Mouse (Mus musculus) embryonic facial prominence, embryonic 11.5 days (tissue): ENCODE results near the gene A430005L14Rik. TPM values are rescaled to one million over a fixed set of nuclear protein-coding genes. Genes with fewer than 3 reads are reported as not detected.
A peak's percentile ranks its signal among the peaks of the same experiment; 100 is the strongest.

Experiments used
- ATAC-seq: fragments of 200-750 bp; cut with Nextera tagmentation; replicated peaks from 2 replicates; pipeline ENCODE4 v1.8.0; 2017; ENCODE audit warnings: low read depth; ENCODE audit not compliant: insufficient number of reproducible peaks, low FRiP score, low TSS enrichment
- DNase-seq: peaks from one replicate; pipeline ENCODE4 v3.0.0-alpha.2; 2015; ENCODE audit warnings: low spot score
- H3K27ac ChIP-seq: fragments of 300-500 bp; sonication (generic); replicated peaks from 2 replicates; pipeline ENCODE4 v1.5.1; 2014; ENCODE audit warnings: mild to moderate bottlenecking, low read depth, low read length, control low read depth
- H3K27me3 ChIP-seq: fragments of 300-500 bp; sonication (generic); 2 replicates; pipeline ENCODE4 v1.6.1; 2014; ENCODE audit warnings: mild to moderate bottlenecking, low read length, moderate library complexity, mixed read lengths; ENCODE audit not compliant: control insufficient read depth, insufficient read depth
- H3K36me3 ChIP-seq: fragments of 300-500 bp; sonication (generic); replicated peaks from 2 replicates; pipeline ENCODE4 v1.6.1; 2014; ENCODE audit warnings: low read depth, mild to moderate bottlenecking, low read length, moderate library complexity, mixed read lengths; ENCODE audit not compliant: control insufficient read depth, insufficient read depth
- H3K4me1 ChIP-seq: fragments of 300-500 bp; sonication (generic); 2 replicates; pipeline ENCODE4 v1.6.1; 2014; ENCODE audit warnings: low read length, mixed read lengths; ENCODE audit not compliant: control insufficient read depth, insufficient read depth
- H3K4me2 ChIP-seq: fragments of 300-500 bp; sonication (generic); 2 replicates; pipeline ENCODE4 v1.6.1; 2014; ENCODE audit warnings: low read depth, mild to moderate bottlenecking, control low read depth, low read length, moderate library complexity
- H3K4me3 ChIP-seq: fragments of 300-500 bp; sonication (generic); 2 replicates; pipeline ENCODE4 v1.5.1; 2014; ENCODE audit warnings: low read depth, low read length, control low read depth
- H3K9ac ChIP-seq: fragments of 300-500 bp; sonication (generic); replicated peaks from 2 replicates; pipeline ENCODE4 v1.6.1; 2014; ENCODE audit warnings: mild to moderate bottlenecking, control low read depth, low read length
- H3K9me3 ChIP-seq: fragments of 300-500 bp; sonication (generic); replicated peaks from 2 replicates; pipeline ENCODE4 v1.6.1; 2016; ENCODE audit warnings: mild to moderate bottlenecking, low read length, inconsistent platforms, mixed read lengths; ENCODE audit not compliant: control insufficient read depth
- WGBS: fragments of 180-500 bp; shearing (Covaris S2); extraction: QIAGEN DNeasy Blood & Tissue Kit; methylation state at CpG from one replicate; pipeline ENCODE4 v1.1.7; 2014; 5-methylcytosine and 5-hydroxymethylcytosine counted together
- polyA plus RNA-seq: library from polyadenylated mRNA; unstranded; fragments of >200 nt; fragmentation: Nextera tagmentation; extraction: Ambion mirVana; gene quantifications from 2 replicates; pipeline ENCODE4 v1.2.1, GENCODE M21; 2014

Gene A430005L14Rik
- polyA plus RNA-seq, 1 experiment from 2014 or later = 107 TPM

GRCm38 (mm10) chr4:154007759-154008158 is 50.7 kb downstream of the A430005L14Rik start:
- H3K4me1 ChIP-seq = no peaks in the 10 kb centered on the region
- ATAC-seq = no peak
- H3K9ac ChIP-seq = no peak overlapping the region
- H3K36me3 ChIP-seq = no peaks in the 10 kb centered on the region
- 84% methylated on average over 4 of the region's 4 CpGs for WGBS
- H3K4me3 ChIP-seq = no peak overlapping the region
- no peak for DNase-seq
- H3K27me3 ChIP-seq = no peaks in the 10 kb centered on the region
- no peak overlapping the region for H3K4me2 ChIP-seq
- H3K27ac ChIP-seq = no peak overlapping the region
- no peaks in the 10 kb centered on the region for H3K9me3 ChIP-seq

- H3K4me1 ChIP-seq = no peaks in the 10 kb centered on the region; the same call in 1 of the 2 replicates
- H3K9ac ChIP-seq = peak overlapping the region; percentile 95
- 26% methylated on average over 13 of the region's 13 CpGs for WGBS
- H3K9me3 ChIP-seq = no peaks in the 10 kb centered on the region
- peak overlapping the region; percentile 100 for H3K4me3 ChIP-seq
- no peaks in the 10 kb centered on the region for H3K36me3 ChIP-seq
- H3K27me3 ChIP-seq = no peaks in the 10 kb centered on the region
- ATAC-seq (peak; percentile 63), DNase-seq (no peak)
- H3K27ac ChIP-seq = no peak overlapping the region
- H3K4me2 ChIP-seq = peak overlapping the region; percentile 92
Observed at GRCm38 (mm10) chr4:154010907-154011645, 54.0 kb downstream of the A430005L14Rik start.

Other genes starting within 250 kb of the A430005L14Rik start
- gene Dffb, start 17.9 kb downstream of the A430005L14Rik start, polyA plus RNA-seq = 10.4 and 12.8 TPM in 2 replicates
- 13.6 and 16.0 TPM in 2 replicates for gene Cep104, start 18.0 kb downstream of the A430005L14Rik start, polyA plus RNA-seq
- gene Lrrc47, start 54.5 kb downstream of the A430005L14Rik start, polyA plus RNA-seq = 11.9 TPM in 2 replicates
- gene Smim1, start 69.0 kb downstream of the A430005L14Rik start, polyA plus RNA-seq = 9.4 and 9.7 TPM in 2 replicates
- not detected in 2 replicates for gene Ccdc27, start 85.4 kb downstream of the A430005L14Rik start, polyA plus RNA-seq
- 0.84 and 1.1 TPM in 2 replicates for gene Trp73, start 183.0 kb downstream of the A430005L14Rik start, polyA plus RNA-seq
- 47.4 and 50.0 TPM in 2 replicates for gene Wrap73, start 185.1 kb downstream of the A430005L14Rik start, polyA plus RNA-seq
- 117 and 134 TPM in 2 replicates for gene Tprgl, start 203.4 kb downstream of the A430005L14Rik start, polyA plus RNA-seq
- gene Megf6, start 213.5 kb downstream of the A430005L14Rik start, polyA plus RNA-seq = 17.6 and 22.9 TPM in 2 replicates